Mouse (Mus musculus): ENCODE data around the gene Pla2g4c. TPM values are rescaled to one million over a fixed set of nuclear protein-coding genes. Genes with fewer than 3 reads are reported as not detected.
"Not testable (repeated sequence)": the region's sequence is repeated elsewhere in the genome, so short reads cannot be mapped to it uniquely, and the experiment has no call there.

The Pla2g4c gene
- polyA plus RNA-seq (2016; fragmentation: Nextera tagmentation; extraction: Ambion mirVana): 1.0 and 1.7 TPM in 2 replicates

DNA sequence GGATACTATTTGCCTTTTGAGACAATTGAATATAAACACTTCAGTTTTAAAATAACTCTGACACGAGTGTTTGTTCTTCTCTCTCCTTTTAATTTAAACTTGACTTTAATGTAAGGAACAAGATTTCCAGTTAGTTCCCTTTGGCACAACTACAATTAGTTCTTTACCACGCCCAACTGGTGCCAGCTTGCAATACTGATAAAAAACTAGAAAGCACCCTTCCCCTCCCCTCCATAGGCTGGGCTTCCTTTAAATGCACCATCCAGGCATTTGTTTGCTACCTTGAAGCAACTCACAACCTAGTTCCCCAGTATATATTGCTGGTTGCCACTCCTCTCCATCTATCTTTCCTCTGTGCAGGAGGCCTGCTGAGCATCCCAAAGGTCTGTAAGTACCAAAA, at the start of gene Pla2g4c:
TSS of gene Pla2g4c (plus strand) at position 340 of the 400 bp plus-strand sequence.
- Histone ChIP-seq H3K27ac (no peak within 1 kb of the TSS), H3K36me3 (peaks cover 14% of the 10 kb centered on the region), H3K27me3 (ENCODE audit: insufficient read depth, poor library complexity, severe bottlenecking) (no peaks in the 10 kb centered on the region), H3K9me3 (no peaks in the 10 kb centered on the region), H3K4me3 (no peak within 1 kb of the TSS), H3K4me1 (replicated peaks) (no peaks in the 10 kb centered on the region)
- no peak for DNase-seq (ENCODE audit: low spot score)
- 94% methylated on average over 2 of the region's 2 CpGs for WGBS

DNA sequence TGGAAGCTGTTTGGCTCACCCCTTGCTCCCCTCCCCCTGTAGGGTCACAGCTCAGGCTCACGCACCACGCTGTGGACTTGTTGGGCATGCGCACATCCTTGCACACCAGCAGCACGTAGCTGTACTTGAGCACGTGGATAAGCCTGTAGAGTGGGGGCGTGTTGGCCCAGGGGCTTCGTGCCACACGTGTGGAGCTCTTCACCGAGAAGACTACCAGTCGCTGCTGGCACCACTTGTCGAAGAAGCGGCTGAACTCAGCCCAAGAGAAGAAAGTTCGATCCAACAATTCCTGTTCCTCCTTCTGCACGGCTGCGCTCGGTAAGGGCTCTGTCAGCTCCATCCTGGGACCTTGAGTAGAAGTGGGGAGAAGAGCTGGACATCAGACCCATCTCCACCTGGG, 47.4 kb upstream of the Pla2g4c start, which contains the start of gene Lig1:
TSS of gene Lig1 (plus strand) at position 203 of the 400 bp plus-strand sequence.
- DNase-seq (ENCODE audit: low spot score): no peak
- Histone ChIP-seq H3K36me3 (peaks cover 61% of the 10 kb centered on the region), H3K4me3 (peak within 1 kb of the TSS; percentile 72), H3K4me1 (replicated peaks) (peaks cover 6% of the 10 kb centered on the region; the same call in 1 of the 2 replicates), H3K27ac (peak within 1 kb of the TSS; percentile 98), H3K27me3 (ENCODE audit: insufficient read depth, poor library complexity, severe bottlenecking) (no peaks in the 10 kb centered on the region), H3K9me3 (0 out of 2 replicates have a peak, but pooled peaks cover 4% of the 10 kb centered on the region)
- WGBS: 97% methylated on average over 16 of the region's 16 CpGs

DNA sequence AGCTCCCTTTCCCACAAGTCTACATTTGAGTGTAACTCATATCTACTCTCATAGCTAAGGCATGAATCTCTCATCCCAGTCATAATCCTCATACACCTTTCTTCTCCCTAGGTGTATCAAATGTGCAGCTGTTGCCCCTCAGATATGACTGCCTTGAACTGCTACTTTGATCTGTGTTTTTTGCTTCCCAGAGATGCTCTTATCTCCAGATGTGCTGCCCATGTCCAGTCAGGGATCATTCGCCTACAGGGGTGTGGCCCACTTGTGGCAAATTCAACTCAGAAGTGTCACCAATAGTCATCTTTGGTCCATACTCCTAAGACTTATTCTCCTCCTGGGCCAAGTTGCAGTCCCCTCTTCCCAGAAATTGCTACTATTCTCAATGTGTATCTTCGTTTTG, 46.6 kb upstream of the Pla2g4c start:
- Histone ChIP-seq H3K4me1 (replicated peaks) (peaks cover 6% of the 10 kb centered on the region; the same call in 1 of the 2 replicates), H3K27me3 (ENCODE audit: insufficient read depth, poor library complexity, severe bottlenecking) (no peaks in the 10 kb centered on the region), H3K4me3 (peak overlapping the region; percentile 72), H3K9me3 (0 out of 2 replicates have a peak, but pooled peaks cover 4% of the 10 kb centered on the region), H3K27ac (peak overlapping the region; percentile 98), H3K36me3 (peaks cover 68% of the 10 kb centered on the region)
- no peak for DNase-seq (ENCODE audit: low spot score)
- WGBS: 39% methylated on average over 2 of the region's 2 CpGs

DNA sequence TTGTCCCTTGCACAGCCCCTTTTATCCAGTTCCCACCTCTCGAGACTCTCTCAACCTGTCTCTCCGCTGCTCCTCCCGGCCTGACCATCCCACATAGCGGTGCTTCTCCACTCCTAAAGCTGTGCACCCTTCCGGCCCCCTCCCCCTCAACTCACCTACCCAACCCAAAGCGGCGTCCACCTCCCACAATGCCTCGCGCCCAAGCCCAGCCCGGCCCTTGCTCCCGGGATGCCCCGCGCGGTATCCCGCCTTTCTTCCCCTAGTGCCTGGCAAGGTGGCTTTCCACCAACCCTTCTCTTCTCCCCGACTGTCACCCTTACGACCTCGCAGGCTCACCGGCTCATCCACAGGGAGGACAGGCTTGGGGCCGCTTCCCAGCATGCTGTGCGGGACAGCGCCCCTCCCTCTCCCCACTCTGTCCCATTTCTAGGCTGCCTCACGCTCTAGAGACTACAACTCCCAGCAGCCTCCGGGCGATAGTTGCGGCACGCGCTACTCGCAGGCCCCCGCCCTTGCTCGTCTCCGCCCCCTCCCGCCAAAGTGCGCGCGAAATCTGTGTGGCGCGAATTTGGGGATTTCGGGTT, 46.1 kb upstream of the Pla2g4c start, which contains the start of gene Zswim9:
TSS of gene Zswim9 (minus strand) at position 414 of the 584 bp plus-strand sequence.
- peak; percentile 94 for DNase-seq (ENCODE audit: low spot score)
- peak within 1 kb of the TSS; percentile 72 for H3K4me3 ChIP-seq
- under 1% methylated on average over 39 of the region's 39 CpGs for WGBS
- peaks cover 6% of the 10 kb centered on the region; the same call in 1 of the 2 replicates for H3K4me1 ChIP-seq (replicated peaks)
- peak within 1 kb of the TSS; percentile 98 for H3K27ac ChIP-seq
- no peaks in the 10 kb centered on the region for H3K27me3 ChIP-seq (ENCODE audit: insufficient read depth, poor library complexity, severe bottlenecking)
- H3K36me3 ChIP-seq: peaks cover 74% of the 10 kb centered on the region
- 0 out of 2 replicates have a peak, but pooled peaks cover 4% of the 10 kb centered on the region for H3K9me3 ChIP-seq

DNA sequence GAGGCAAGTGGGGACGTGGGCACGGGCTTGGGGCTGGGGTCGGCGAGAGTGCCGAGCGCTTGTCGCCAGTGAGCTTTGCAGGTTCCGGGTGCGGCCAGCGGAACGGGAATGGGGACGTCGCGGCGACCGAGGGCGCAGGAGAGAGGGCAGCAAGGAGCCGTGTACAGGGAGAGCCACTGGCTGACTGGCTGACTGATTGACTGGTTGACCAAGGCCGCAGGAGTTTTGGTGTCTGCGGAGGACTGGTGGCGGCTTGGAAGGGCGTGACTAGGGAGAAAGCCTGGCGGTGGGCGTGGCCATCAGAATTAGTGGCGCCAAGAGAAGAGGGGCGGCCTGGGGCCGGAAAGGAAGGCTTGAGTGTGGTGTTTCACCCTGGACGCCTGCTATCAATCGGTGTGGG, 45.5 kb upstream of the Pla2g4c start:
- peaks cover 75% of the 10 kb centered on the region for H3K36me3 ChIP-seq
- peak; percentile 9 for DNase-seq (ENCODE audit: low spot score)
- peak overlapping the region; percentile 98 for H3K27ac ChIP-seq
- H3K27me3 ChIP-seq (ENCODE audit: insufficient read depth, poor library complexity, severe bottlenecking); H3K4me1 ChIP-seq (replicated peaks); H3K9me3 ChIP-seq: not testable (repeated sequence)
- H3K4me3 ChIP-seq: peak overlapping the region; percentile 72
- WGBS: under 1% methylated on average over 20 of the region's 29 CpGs

DNA sequence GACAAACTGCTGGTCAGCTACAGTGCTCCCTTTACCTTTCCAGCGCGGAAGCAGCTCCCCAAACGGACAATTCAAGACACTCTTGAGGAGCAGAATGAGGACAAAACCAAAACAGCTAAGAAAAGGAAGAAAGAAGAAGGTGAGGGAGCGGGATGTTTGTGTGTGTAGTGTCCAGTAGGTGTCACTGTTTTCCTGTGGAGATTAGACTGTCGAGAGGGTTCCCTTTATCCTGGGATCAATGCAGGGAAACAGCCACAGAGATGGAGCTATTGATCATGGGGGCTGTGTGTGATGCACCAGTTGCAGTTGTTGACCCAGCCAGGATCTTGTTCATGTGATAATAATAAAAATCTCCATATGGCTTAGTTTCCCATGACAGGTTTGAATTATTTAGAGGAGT, 35.8 kb upstream of the Pla2g4c start:
- H3K4me3 ChIP-seq: no peak overlapping the region
- H3K27ac ChIP-seq: no peak overlapping the region
- no peaks in the 10 kb centered on the region for H3K27me3 ChIP-seq (ENCODE audit: insufficient read depth, poor library complexity, severe bottlenecking)
- H3K36me3 ChIP-seq: peaks cover 100% of the 10 kb centered on the region
- WGBS: 51% methylated on average over 5 of the region's 5 CpGs
- H3K9me3 ChIP-seq: no peaks in the 10 kb centered on the region
- peak; percentile 9 for DNase-seq (ENCODE audit: low spot score)
- no peaks in the 10 kb centered on the region for H3K4me1 ChIP-seq (replicated peaks)

DNA sequence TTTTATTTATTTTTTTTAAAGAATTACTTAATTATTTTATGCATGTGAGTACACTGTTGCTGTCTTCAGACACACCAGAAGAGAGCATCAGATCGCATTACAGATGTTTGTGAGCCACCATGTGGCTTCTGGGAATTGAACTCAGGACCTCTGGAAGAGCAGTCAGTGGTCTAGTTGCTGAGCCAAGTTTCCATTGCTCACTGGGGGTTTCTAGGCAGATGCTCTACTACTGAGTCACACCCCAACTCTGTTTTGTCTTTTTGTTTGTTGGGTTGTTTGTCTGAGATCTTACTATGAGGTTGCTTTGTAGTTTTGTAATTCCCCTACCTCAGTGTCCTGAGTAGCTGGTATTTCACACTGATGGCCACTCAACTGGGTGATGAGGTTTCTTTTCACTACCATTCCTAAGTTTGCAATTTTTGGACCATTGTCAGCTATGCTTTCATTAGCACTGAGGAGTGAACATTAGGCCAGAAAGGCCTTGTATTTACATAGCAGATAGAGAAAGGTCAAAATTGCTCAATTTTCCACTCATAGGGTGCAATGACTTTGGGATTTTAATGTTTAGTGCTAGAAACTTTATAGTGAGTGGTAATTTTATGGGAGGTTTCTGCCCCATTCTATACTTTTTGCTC, 34.3 kb upstream of the Pla2g4c start:
- Histone ChIP-seq H3K4me3 (no peak overlapping the region), H3K9me3 (no peaks in the 10 kb centered on the region), H3K27ac (no peak overlapping the region), H3K27me3 (ENCODE audit: insufficient read depth, poor library complexity, severe bottlenecking) (no peaks in the 10 kb centered on the region), H3K4me1 (replicated peaks) (no peaks in the 10 kb centered on the region), H3K36me3 (peaks cover 100% of the 10 kb centered on the region)
- 85% methylated on average over 1 of the region's 1 CpGs for WGBS
- no peak for DNase-seq (ENCODE audit: low spot score)

DNA sequence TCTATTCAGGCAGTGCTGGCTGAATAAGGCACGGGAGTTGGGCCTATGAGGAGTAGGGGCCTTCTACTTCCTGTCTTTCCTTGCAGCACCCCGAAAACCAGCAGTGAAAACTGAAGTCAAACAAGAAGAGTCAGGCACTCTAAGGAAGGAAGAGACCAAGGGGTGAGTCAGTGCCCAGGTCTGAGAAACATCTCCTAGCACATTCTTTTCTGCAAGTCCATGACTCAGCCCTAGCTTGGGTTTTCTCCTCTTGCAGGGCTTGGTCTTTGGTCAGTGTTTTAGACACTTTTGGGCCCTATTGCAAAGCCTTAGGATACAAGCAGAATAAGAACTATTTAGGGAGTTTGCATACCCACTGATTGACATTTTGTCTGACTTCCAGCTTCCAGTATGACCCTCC, 33.1 kb upstream of the Pla2g4c start:
- Histone ChIP-seq H3K9me3 (no peaks in the 10 kb centered on the region), H3K4me1 (replicated peaks) (no peaks in the 10 kb centered on the region), H3K27ac (no peak overlapping the region), H3K36me3 (peaks cover 100% of the 10 kb centered on the region), H3K27me3 (ENCODE audit: insufficient read depth, poor library complexity, severe bottlenecking) (no peaks in the 10 kb centered on the region), H3K4me3 (no peak overlapping the region)
- no peak for DNase-seq (ENCODE audit: low spot score)
- WGBS: 96% methylated on average over 2 of the region's 2 CpGs

DNA sequence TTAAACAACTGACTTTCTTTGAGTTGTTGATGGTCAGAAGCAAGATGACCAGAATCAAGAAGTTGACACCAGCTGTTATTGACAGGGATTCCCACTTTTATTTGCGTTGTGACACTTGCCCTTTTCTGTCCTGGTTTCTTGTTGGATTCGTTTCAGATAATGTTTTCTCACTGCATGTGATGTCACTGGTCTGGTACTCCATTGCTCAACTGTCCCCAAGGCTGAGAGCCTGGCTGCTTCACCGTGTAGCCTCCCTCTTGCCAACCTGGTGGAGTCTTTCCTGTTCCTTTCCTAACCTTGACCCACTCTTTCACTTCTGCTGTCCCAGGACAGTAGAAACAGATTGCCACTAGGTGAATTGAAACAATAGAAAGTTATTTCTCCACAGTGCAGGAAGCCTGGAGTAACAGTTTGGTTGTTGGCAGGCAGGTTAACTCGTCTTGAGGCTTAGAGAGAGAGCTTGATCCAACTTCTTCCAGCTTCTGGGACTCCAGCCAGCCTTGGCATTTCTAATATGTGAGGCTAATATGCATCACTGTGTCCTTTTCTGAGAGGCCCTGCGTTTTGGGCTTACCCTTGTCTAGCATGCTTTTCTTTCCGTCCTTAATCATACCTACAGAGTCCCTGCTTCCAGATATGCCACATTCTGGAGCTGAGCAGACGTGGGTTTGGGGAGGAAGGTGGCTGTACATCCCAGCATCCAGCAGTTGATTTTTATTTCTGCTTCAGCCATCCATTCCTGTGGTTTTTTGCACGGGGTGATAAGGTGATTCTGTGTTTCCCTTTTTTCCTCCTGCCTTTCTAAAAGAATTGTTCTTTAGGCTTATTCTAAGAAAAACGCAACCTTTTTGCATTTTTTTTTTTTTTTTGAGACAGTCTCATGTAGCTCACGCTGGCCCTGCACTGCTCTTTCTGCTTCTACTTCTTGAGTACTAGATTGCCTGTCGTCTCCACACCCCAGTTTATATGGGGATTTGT, 30.3 kb upstream of the Pla2g4c start:
- H3K4me3 ChIP-seq: no peak overlapping the region
- H3K27me3 ChIP-seq (ENCODE audit: insufficient read depth, poor library complexity, severe bottlenecking): no peaks in the 10 kb centered on the region
- WGBS: 89% methylated on average over 11 of the region's 11 CpGs
- DNase-seq (ENCODE audit: low spot score): no peak
- H3K9me3 ChIP-seq: no peaks in the 10 kb centered on the region
- no peaks in the 10 kb centered on the region for H3K4me1 ChIP-seq (replicated peaks)
- peaks cover 100% of the 10 kb centered on the region for H3K36me3 ChIP-seq
- no peak overlapping the region for H3K27ac ChIP-seq

DNA sequence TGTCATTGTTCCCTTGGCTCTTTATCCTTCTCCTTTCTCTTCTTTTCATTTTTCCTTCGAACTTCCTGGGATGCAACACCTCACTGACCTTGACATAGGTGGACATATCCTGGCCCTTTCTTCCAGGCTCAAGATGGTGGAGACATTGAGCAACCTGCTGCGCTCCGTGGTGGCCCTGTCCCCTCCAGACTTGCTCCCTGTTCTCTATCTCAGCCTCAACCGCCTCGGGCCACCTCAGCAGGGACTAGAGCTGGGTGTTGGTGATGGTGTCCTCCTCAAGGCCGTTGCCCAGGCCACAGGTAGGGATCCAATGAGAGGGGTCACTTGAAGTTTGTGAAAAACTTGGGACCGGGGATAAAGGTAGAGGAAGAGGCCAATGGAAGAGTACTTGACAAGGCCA, 29.2 kb upstream of the Pla2g4c start:
- Histone ChIP-seq H3K9me3 (no peaks in the 10 kb centered on the region), H3K4me3 (no peak overlapping the region), H3K27me3 (ENCODE audit: insufficient read depth, poor library complexity, severe bottlenecking) (no peaks in the 10 kb centered on the region), H3K4me1 (replicated peaks) (no peaks in the 10 kb centered on the region), H3K27ac (no peak overlapping the region), H3K36me3 (peaks cover 100% of the 10 kb centered on the region)
- DNase-seq (ENCODE audit: low spot score): no peak
- 95% methylated on average over 7 of the region's 7 CpGs for WGBS

DNA sequence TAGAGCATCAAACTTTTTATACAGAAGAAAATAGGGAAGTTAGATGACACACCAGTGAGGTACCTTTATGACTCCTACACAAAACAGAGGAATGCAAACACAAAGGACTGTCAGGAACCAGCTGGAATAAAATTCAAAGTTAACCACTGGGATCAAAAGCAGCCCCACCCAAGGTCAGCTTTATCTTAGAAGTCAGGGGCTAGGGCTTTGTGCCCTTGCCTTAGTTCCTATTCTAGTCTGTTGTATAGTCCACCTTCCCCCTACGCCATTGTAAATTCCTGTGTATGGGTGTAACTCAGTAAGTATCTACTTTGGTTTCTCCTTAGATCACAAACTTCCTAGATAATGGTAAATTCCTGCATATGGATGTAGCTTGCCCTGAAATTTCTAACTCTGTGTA, 26.8 kb upstream of the Pla2g4c start:
- Histone ChIP-seq H3K4me3 (no peak overlapping the region), H3K27ac (no peak overlapping the region), H3K36me3 (peaks cover 100% of the 10 kb centered on the region), H3K4me1 (replicated peaks) (no peaks in the 10 kb centered on the region), H3K27me3 (ENCODE audit: insufficient read depth, poor library complexity, severe bottlenecking) (no peaks in the 10 kb centered on the region), H3K9me3 (no peaks in the 10 kb centered on the region)
- no peak for DNase-seq (ENCODE audit: low spot score)
- 97% methylated on average over 1 of the region's 1 CpGs for WGBS

DNA sequence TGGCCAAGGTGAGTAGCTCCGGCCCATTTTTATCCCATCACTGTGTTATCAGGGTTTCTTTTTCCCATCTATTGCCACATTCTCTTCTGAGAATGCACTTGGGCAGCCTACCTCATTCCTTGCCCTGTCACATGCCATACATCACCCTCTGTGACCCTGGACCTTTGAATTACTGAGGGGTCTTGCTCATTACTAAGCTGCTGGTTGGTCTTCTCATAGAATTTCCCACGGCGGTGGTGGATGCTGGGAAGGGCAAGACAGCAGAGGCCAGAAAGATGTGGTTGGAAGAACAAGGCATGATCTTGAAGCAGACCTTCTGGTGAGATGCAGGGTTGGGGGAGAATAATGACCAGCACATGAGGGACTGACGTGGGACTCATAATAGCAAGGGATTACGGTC, 25.6 kb upstream of the Pla2g4c start:
- WGBS: 95% methylated on average over 5 of the region's 5 CpGs
- Histone ChIP-seq H3K4me3 (no peak overlapping the region), H3K27me3 (ENCODE audit: insufficient read depth, poor library complexity, severe bottlenecking) (no peaks in the 10 kb centered on the region), H3K36me3 (peaks cover 100% of the 10 kb centered on the region), H3K9me3 (no peaks in the 10 kb centered on the region), H3K4me1 (replicated peaks) (no peaks in the 10 kb centered on the region), H3K27ac (no peak overlapping the region)
- DNase-seq (ENCODE audit: low spot score): no peak

Measured in hindbrain, embryonic 10.5 days (tissue).